Mouse (Mus musculus) ovary, postnatal 10 days (tissue): ENCODE data around the gene Cep41.
A peak's percentile ranks its signal among the peaks of the same experiment; 100 is the strongest.

Source experiments
- DNase-seq: peaks from one replicate; pipeline ENCODE4 v3.0.0; 2022; ENCODE audit warnings: low spot score

The Cep41 gene

DNA sequence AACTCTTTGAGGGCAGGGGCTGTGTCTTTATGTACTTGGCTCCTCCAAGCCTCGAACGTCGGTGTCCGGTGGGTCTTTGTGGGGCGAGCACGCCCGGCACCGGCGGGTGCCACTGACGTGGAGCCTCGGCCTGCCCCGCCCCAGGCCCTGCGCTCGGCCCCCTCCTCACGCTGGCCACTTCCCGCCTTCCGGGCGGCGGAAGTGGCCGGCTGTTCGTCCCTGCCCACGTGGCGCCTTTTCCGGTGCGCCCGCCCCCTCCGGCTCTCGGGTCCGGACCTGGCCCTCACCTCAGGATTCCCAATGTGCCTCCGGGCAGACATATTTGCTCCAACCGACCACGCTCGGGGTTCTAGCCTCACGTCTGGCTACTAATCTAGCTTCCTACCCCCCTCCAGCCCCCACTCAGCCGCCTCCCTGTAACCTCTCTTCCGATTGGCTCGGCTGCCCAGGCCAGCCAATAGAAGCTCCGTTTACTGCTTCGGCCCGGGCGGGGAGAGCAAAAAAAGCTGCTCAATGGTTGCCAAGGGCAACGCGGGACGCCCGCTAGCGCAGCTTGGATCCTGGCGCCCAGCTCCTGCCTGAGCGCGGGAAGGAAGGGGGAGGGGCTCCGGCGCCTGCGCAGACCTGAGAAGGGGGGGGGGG lies at the start of gene Cep41:
TSS of gene Cep41 (minus strand) at position 400 of the 642 bp plus-strand sequence.
- peak; percentile 99 for DNase-seq

- no peak for DNase-seq
Observed at GRCm38 (mm10) chr6:30739177-30739747, 45.7 kb upstream of the Cep41 start.

- DNase-seq = no peak
Observed at GRCm38 (mm10) chr6:30738464-30739006, 45.0 kb upstream of the Cep41 start.

DNA sequence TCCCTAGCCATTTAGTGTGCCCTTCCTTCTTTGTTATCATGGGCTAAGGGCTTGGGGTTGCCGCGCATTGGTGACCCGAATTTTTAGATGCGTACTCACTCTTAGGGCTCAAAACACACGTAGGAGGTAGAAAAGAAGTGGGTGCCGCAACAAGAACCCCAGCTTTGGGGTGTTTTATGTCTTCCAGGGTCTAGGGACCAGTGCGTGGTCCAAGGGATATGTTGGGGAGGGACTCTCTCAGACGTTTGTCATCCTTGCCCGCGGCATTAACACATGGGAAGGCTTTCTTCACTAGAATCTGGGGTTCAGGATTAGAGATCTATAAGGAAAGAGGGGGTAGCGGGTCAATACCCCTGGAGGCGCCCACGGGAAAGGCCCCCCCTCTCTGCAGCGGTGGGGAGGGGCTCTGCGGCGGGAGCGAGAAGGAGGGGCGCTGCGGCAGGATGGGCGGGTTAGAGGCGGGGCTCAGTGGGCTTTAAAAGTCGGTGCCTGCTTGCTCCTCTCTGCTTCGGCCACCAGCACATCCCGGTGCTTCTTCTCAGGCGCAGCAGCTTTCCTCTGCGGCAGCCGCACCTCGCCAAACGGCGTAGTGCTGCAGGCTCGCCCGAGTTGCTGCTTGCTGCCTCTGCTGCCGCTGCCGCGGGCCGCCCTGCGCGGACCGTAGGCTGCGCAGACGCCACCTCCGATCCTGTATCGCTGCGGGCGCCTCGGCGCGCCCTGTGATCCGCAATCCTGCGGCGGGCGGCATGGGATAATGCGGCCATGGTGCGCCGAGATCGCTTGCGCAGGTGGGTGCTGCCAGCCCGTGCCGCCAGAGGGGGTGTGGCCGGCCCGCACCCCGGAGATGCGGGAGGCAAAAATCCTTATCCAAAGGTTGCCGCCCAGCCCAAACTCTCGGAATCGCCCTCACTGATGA lies 44.3 kb upstream of the Cep41 start:
- peak; percentile 45 for DNase-seq

GRCm38 (mm10) chr6:30736864-30737547 lies 43.5 kb upstream of the Cep41 start:
- no peak for DNase-seq

GRCm38 (mm10) chr6:30736372-30736762 lies 42.8 kb upstream of the Cep41 start:
- no peak for DNase-seq

DNA sequence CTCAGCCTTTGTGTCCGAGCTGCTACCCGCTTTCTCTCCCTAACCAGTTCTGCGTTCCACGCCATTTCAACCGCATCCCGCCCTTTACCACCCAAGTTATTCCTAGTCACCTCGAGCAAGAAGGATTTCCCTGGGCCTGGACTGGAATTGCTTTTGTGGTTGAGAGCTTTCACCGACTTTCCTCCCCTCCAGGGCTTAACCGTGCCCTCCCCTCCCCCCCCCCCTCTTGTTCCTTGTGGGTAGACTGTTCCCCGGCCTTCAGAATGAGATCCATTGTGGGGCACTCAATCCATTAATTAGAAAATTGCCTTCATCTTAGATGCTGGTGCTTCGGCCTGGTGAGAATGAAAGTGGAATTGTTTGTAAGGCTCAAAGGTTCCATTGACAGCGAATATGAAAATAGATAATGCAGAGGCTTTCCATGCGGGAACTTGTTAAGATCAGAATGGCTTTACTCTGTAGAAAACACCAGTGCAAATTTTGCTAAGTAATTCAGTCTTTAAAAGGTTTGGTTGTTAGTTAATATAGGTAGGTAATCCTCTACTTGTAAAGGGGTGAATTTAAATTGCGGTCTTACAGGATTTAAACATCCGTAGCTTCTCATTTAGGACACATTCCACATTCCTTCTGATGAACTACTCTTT lies 42.3 kb upstream of the Cep41 start:
- no peak for DNase-seq

DNA sequence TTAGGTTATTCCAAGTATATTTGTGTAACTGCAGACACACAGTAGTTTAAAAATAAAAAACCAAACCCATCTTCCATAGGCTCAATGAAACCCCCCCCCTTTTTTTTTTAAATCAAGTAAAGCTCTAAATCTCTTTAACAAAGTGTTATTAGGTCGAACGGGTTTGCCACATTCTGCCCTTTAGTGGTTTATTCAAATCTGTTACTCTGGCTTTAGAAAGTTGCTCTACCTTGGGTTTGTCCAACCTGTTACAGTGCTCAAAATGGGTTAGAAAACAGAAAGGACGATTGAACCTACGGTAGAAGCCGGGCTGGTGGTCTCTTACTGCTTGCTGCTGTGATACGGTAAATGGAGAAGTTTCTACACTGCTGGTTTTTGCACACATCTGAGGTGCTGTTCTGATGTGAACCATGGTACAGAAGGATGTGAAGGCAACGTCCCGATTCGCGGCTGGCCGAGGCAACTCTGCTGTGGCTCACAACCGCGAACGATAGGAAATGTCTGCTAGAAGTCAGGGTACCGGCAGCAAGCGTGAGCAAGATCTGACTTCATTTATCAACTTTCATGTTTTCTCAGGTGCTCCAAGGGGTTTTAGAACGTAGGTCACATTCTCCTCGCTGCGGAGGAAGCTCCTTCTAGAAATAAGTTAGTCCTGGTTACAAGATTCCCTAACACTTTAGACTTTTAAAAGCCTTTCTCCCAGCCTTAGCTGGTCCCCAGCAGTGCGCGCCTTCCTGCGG lies 41.6 kb upstream of the Cep41 start:
- no peak for DNase-seq

DNA sequence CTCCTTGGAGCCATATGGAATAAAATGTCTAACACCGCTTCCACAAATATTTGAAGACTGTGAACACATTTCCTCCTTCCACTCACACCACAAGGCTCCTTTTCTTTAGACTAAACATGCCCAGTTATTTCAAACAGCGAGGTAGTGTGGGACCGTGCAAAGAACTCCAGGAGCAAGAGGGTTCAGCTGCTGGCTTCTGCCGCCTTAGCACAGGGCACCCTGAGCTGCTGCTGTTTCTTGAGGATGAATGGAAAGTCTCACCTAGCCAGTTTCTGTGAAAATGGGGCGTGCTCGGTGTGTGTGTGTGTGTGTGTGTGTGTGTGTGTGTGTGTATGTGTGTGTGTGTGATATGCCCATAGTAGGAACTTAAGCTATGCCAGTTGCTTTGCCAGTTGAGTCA lies 40.9 kb upstream of the Cep41 start:
- no peak for DNase-seq

DNA sequence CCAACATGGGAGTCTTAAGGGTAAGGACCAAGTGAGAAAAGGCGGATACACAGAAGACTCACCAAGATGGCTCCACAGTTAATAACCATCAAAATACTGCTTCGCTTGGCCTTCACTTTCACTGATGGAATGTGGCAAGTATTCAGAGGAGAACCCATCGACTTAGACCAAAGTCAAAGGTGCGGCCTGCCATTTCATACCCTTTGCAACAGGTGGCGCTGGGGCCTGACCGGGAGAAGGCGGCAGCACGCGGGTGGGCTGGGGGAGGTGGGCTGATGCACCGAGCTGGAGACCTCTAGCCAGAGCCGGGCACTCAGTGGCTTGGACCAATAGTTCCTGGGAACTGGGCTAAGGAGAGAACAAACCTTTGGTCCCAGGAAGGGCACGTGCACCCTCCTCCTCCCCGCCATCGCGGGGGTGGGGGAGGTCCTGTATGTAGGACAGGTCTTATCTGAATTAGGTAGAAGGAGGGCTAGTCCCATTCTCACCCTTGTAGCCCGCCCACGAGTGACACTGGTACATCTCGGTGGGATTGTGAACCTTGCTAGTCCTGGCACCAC lies 39.1 kb upstream of the Cep41 start:
- DNase-seq = no peak

GRCm38 (mm10) chr6:30730301-30730971 lies 36.9 kb upstream of the Cep41 start:
- DNase-seq = no peak

- DNase-seq = no peak
Observed at GRCm38 (mm10) chr6:30723331-30723730, 29.8 kb upstream of the Cep41 start, which contains the start of gene Mest. Mest (plus strand) TSS chr6:30723547.

DNA sequence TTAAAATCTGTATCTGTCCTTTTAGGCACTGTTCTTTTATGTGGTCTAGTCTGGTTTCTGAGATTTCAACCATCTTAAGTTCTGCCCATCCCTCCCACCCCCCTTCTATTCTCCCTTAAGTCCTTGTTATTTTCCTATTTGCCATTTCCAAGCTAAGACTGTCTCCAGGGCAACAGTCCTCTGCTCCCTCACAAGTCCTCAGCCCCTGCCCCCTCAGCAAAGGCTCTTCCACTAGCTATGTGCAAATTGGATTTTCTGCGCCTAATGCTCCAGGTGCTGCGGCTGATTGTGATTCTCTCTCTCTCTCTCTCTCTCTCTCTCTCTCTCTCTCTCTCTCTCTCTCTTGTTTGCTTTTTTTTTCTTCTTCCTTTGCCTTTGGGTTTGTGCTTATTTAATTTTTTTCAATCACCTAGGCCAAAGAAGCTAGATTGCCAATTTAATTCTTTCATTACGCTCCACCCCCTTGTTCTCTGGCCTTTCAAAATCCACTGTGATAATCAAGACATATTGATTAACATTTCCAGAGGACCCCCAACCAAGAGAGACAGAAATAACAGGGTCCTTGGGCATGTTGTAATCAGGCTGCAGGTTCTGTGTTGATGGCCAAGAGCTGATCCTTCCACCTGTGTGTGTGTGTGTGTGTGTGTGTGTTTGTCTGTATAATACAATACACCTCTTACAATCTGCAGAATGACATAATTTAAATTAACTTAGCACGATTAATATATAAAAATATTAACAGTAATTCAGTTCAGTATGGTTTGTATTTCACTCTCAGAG lies 29.0 kb upstream of the Cep41 start:
- DNase-seq = no peak

DNA sequence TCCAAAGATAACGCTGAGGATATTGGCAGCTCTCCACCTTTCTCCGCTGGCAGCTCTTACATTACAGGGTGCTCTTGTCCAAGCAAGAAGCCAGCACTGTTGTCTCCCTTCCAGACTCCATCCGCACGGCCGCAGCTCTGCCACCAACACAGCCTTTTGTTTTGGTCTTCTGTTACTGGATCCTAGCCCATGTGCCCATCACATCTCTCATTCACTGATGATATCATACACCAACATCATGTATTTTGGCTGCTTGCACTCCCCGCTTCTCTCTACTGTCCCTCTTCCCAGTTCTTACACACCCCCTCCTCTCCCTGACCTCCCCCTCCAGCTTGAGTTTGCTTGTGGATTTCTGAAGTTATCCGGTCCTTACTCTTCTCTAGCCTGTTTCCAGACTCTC lies 23.2 kb upstream of the Cep41 start:
- no peak for DNase-seq

- no peak for DNase-seq
Observed at GRCm38 (mm10) chr6:30714891-30715471, 21.4 kb upstream of the Cep41 start.

DNA sequence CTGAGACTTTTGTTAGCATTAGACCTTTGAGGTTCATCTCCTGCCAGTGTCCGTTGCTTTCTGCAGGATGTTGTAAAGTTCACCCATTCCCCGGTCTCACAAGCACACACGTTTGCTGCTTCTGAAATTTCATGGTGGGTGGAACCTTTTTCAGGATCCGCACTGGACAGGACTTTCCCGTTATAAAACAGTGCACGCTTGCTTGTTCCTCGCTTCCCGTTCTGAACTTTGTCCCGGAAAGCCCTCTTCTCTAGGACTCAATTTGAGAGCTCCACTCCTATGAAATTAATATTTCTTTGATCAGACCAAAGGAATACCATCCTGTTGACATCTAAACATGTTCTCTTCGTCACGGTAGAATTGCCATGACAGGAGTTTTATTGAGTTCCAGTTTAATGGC lies 20.3 kb upstream of the Cep41 start:
- no peak for DNase-seq

- DNase-seq = no peak
Observed at GRCm38 (mm10) chr6:30713455-30713854, 19.9 kb upstream of the Cep41 start.

DNA sequence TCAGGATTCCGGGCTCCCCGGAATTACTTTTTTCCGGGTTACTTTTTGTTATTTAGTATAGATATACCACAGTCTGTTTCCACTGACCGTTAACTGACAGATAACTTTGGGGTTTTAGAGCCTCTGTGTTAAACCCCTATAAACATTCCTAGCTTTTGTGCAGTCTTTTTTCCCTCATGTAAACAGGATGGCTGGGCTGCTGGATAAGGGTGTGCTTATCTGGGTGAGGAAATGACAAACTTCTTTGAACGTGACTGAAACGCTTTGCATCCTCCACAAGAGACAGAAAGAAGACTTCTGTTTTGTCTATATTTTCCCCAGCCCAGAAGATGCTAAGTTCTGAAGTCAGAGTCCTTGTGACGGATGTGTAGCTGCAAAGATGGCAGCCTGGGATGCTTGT lies 18.9 kb upstream of the Cep41 start:
- no peak for DNase-seq

DNA sequence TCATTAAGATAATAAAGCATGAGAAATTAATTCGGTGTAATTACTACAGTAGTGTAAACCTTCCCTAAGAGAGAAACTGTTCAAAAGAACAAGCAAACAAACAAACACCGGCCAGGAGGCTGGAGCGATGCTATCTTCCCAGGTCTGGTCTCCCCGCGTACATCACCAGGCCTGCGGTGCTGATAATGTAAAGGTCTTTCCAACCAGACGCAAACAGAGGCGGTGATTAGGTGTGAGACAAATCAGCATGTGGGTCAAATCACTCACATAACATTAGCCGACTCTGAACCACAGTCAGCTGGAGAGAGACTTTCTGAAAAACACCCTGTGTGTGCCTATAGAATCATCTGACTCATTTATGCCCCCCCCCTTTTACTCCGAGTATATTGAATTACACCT lies 17.8 kb upstream of the Cep41 start:
- DNase-seq = no peak
